Mouse (Mus musculus): Measurements from ENCODE around the gene Camk1d. TPM values are rescaled to one million over a fixed set of nuclear protein-coding genes. Genes with fewer than 3 reads are reported as not detected.

The Camk1d gene
- polyA plus RNA-seq, 1 experiment from 2014 or later = 0.94 TPM

DNA sequence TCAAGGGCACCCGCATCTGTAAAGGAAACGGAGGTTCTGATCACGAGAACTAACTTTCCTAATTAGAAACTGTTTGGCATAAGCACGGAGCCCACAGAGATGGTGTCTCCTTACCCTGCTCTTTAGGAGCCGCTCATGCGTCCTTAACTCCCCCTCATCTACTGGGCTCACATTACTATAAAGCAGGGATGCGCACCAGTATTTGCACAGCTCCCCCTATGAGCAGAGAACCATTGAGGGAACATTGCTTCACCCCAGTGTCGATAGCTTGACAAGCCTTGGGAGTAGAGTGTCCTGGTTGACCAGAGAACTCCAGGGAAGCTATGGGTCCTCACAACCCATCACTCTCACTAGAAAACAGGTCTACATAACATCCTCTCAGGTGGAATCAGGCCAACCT lies 29.6 kb upstream of the Camk1d start:
- H3K4me3 ChIP-seq (ENCODE audit: low read depth, low read length) = no peak overlapping the region
- H3K4me2 ChIP-seq (ENCODE audit: low read depth, low read length) = no peak overlapping the region
- ATAC-seq (replicated peaks; ENCODE audit: insufficient number of reproducible peaks, low FRiP score, low TSS enrichment, low read depth) (no peak), DNase-seq (ENCODE audit: low spot score) (no peak)
- H3K36me3 ChIP-seq (replicated peaks; ENCODE audit: control insufficient read depth, insufficient read depth, low read depth, low read length) = no peaks in the 10 kb centered on the region
- no peaks in the 10 kb centered on the region for H3K4me1 ChIP-seq (ENCODE audit: control insufficient read depth, insufficient read depth, low read length)
- H3K27me3 ChIP-seq (ENCODE audit: control insufficient read depth, insufficient read depth, low read length) = no peaks in the 10 kb centered on the region
- no peak overlapping the region for H3K27ac ChIP-seq (replicated peaks; ENCODE audit: low read depth, low read length)
- H3K9me3 ChIP-seq (replicated peaks; ENCODE audit: control insufficient read depth, low read length) = no peaks in the 10 kb centered on the region
- H3K9ac ChIP-seq (replicated peaks; ENCODE audit: low read length) = no peak overlapping the region
- WGBS = 69% methylated on average over 8 of the region's 8 CpGs

DNA sequence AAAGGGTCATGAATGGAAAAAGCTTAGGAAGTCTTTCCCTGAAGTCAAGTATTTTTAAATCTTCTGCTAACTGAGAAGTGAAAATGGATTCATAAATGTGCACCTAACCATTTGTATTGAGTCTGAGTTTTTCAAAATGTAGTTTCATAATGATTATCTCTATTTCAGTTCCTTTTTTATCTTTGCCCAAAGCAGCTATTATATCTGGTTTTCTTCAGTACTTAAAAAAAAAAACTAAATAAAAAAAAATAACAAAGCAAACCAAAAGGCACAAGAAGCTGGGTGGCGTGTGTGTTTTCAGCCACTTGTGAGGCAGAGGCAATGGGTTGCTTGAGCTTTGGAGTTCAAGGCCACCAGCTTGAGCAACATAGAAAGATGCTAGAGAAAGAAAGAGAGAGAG lies 26.6 kb upstream of the Camk1d start:
- DNase-seq (ENCODE audit: low spot score) (no peak), ATAC-seq (replicated peaks; ENCODE audit: insufficient number of reproducible peaks, low FRiP score, low TSS enrichment, low read depth) (no peak)
- Histone ChIP-seq H3K9me3 (replicated peaks; ENCODE audit: control insufficient read depth, low read length) (no peaks in the 10 kb centered on the region), H3K36me3 (replicated peaks; ENCODE audit: control insufficient read depth, insufficient read depth, low read depth, low read length) (no peaks in the 10 kb centered on the region), H3K27me3 (ENCODE audit: control insufficient read depth, insufficient read depth, low read length) (no peaks in the 10 kb centered on the region), H3K9ac (replicated peaks; ENCODE audit: low read length) (no peak overlapping the region), H3K27ac (replicated peaks; ENCODE audit: low read depth, low read length) (no peak overlapping the region), H3K4me3 (ENCODE audit: low read depth, low read length) (no peak overlapping the region), H3K4me2 (ENCODE audit: low read depth, low read length) (no peak overlapping the region), H3K4me1 (ENCODE audit: control insufficient read depth, insufficient read depth, low read length) (no peaks in the 10 kb centered on the region)
- WGBS = 81% methylated on average over 1 of the region's 1 CpGs

DNA sequence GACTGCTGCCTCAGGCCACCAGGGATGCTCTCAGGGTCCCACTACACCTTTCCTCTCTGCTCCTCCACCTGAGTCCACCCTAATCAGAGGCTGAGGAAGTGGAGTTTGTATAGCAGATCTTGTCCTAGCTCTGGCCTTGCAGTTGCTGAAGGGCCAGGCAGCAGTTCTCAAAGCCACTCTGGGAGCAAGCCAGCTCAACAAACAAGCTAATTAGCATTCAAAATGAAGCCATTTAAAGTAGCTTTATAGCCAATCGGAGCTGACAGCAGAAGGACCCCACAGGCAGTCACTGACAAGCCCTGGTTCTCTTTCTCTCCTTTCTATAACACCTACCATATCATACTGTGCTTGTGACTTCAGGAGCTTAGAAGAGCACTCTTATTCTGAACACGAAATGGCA lies 21.6 kb upstream of the Camk1d start:
- no peak overlapping the region for H3K9ac ChIP-seq (replicated peaks; ENCODE audit: low read length)
- no peaks in the 10 kb centered on the region for H3K27me3 ChIP-seq (ENCODE audit: control insufficient read depth, insufficient read depth, low read length)
- no peaks in the 10 kb centered on the region for H3K9me3 ChIP-seq (replicated peaks; ENCODE audit: control insufficient read depth, low read length)
- DNase-seq (ENCODE audit: low spot score) (no peak), ATAC-seq (replicated peaks; ENCODE audit: insufficient number of reproducible peaks, low FRiP score, low TSS enrichment, low read depth) (no peak)
- H3K4me1 ChIP-seq (ENCODE audit: control insufficient read depth, insufficient read depth, low read length) = no peaks in the 10 kb centered on the region
- WGBS = 35% methylated on average over 2 of the region's 2 CpGs
- H3K27ac ChIP-seq (replicated peaks; ENCODE audit: low read depth, low read length) = no peak overlapping the region
- no peak overlapping the region for H3K4me3 ChIP-seq (ENCODE audit: low read depth, low read length)
- H3K4me2 ChIP-seq (ENCODE audit: low read depth, low read length) = no peak overlapping the region
- no peaks in the 10 kb centered on the region for H3K36me3 ChIP-seq (replicated peaks; ENCODE audit: control insufficient read depth, insufficient read depth, low read depth, low read length)

DNA sequence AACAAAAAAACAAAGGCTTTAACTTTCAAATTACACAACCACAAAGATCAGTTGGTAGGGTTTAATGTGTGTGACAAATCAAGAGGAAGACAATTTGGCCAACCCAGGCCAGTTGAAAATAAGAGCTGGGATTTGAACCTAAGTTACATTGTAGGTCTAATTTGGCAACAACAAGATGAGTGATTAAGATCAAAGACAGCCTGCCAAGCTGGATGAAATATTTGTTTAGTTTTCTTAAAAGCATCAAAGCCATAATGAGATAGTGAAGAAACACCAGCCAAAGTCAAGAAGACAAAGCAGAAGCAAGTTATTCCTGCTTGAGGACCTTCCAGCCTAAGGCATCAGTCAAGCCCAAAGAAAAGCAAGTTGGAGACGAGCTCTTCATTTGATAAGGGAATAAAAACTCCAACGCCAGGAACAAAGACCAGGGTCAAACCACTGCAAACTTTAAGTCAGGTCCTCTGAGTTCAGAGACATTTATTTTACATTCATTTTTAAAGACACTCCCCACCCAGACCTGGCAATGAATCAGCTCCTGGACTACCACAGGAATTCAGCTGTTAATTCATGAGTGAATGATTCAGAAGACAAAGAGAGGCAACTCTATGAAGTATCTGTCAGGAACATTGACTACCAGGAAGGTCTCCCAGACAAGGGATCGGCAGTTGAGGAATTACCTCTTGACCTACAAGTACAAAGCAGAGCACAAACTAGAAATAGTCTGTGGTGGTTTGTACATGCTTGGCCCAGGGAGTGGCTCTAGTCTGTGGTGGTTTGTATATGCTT lies 19.2 kb upstream of the Camk1d start:
- H3K4me3 ChIP-seq (ENCODE audit: low read depth, low read length) = no peak overlapping the region
- no peaks in the 10 kb centered on the region for H3K36me3 ChIP-seq (replicated peaks; ENCODE audit: control insufficient read depth, insufficient read depth, low read depth, low read length)
- no peaks in the 10 kb centered on the region for H3K4me1 ChIP-seq (ENCODE audit: control insufficient read depth, insufficient read depth, low read length)
- ATAC-seq (replicated peaks; ENCODE audit: insufficient number of reproducible peaks, low FRiP score, low TSS enrichment, low read depth) = no peak
- H3K27ac ChIP-seq (replicated peaks; ENCODE audit: low read depth, low read length) = no peak overlapping the region
- no peaks in the 10 kb centered on the region for H3K9me3 ChIP-seq (replicated peaks; ENCODE audit: control insufficient read depth, low read length)
- 79% methylated on average over 3 of the region's 3 CpGs for whole genome bisulfite sequencing
- H3K4me2 ChIP-seq (ENCODE audit: low read depth, low read length) = no peak overlapping the region
- H3K27me3 ChIP-seq (ENCODE audit: control insufficient read depth, insufficient read depth, low read length) = no peaks in the 10 kb centered on the region
- no peak overlapping the region for H3K9ac ChIP-seq (replicated peaks; ENCODE audit: low read length)
- DNase-seq (ENCODE audit: low spot score) = no peak

DNA sequence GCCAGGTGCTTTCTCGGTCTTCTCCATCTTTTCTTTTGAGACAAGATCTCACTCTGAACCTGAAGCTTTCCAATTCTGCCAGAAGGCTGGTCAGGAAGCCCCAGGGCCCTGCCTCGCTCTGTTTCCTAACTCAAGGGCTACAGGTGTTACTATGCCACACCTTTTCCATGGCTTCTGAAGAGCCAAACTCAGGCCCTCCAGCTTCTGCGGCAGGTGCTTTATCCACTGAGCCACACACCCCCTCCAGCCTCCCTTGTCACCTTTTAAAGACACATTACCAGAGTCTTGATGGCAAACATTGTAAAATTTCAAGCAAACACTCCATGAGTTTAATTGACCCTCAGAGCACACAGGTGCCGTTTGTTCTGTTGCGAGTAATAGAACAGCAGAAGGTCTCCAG lies 17.7 kb upstream of the Camk1d start:
- H3K4me1 ChIP-seq (ENCODE audit: control insufficient read depth, insufficient read depth, low read length) = no peaks in the 10 kb centered on the region
- 88% methylated on average over 5 of the region's 5 CpGs for WGBS
- no peak overlapping the region for H3K9ac ChIP-seq (replicated peaks; ENCODE audit: low read length)
- H3K27ac ChIP-seq (replicated peaks; ENCODE audit: low read depth, low read length) = no peak overlapping the region
- H3K36me3 ChIP-seq (replicated peaks; ENCODE audit: control insufficient read depth, insufficient read depth, low read depth, low read length) = no peaks in the 10 kb centered on the region
- no peaks in the 10 kb centered on the region for H3K9me3 ChIP-seq (replicated peaks; ENCODE audit: control insufficient read depth, low read length)
- no peaks in the 10 kb centered on the region for H3K27me3 ChIP-seq (ENCODE audit: control insufficient read depth, insufficient read depth, low read length)
- H3K4me3 ChIP-seq (ENCODE audit: low read depth, low read length) = no peak overlapping the region
- no peak overlapping the region for H3K4me2 ChIP-seq (ENCODE audit: low read depth, low read length)
- DNase-seq (ENCODE audit: low spot score) = no peak
- no peak for ATAC-seq (replicated peaks; ENCODE audit: insufficient number of reproducible peaks, low FRiP score, low TSS enrichment, low read depth)

DNA sequence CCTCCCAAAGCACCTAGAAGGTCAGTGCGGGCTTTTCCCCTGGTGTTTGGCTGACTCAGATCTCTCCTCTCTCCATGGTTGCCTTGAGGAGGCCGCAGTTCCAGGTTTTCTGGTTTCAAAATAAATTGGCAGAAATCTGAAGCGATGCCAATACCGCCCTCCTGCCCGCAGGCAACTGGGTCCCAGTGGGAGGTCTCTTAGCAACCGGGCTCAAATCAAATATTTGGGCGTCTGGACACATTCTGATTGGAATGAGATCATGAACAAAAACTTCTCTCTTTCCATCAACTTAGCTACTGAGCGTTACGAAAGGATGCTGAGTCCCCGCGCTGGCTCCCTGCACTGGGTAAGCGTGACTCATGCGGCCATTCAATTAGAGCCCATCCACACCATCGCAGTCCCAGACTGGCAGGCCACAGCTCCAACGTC lies 16.1 kb upstream of the Camk1d start:
- Histone ChIP-seq H3K9ac (replicated peaks; ENCODE audit: low read length) (no peak overlapping the region), H3K4me1 (ENCODE audit: control insufficient read depth, insufficient read depth, low read length) (no peaks in the 10 kb centered on the region), H3K4me2 (ENCODE audit: low read depth, low read length) (no peak overlapping the region), H3K27me3 (ENCODE audit: control insufficient read depth, insufficient read depth, low read length) (no peaks in the 10 kb centered on the region), H3K27ac (replicated peaks; ENCODE audit: low read depth, low read length) (no peak overlapping the region), H3K4me3 (ENCODE audit: low read depth, low read length) (no peak overlapping the region), H3K9me3 (replicated peaks; ENCODE audit: control insufficient read depth, low read length) (no peaks in the 10 kb centered on the region), H3K36me3 (replicated peaks; ENCODE audit: control insufficient read depth, insufficient read depth, low read depth, low read length) (no peaks in the 10 kb centered on the region)
- ATAC-seq (replicated peaks; ENCODE audit: insufficient number of reproducible peaks, low FRiP score, low TSS enrichment, low read depth) (no peak), DNase-seq (ENCODE audit: low spot score) (peak; percentile 10)
- 57% methylated on average over 15 of the region's 15 CpGs for WGBS

DNA sequence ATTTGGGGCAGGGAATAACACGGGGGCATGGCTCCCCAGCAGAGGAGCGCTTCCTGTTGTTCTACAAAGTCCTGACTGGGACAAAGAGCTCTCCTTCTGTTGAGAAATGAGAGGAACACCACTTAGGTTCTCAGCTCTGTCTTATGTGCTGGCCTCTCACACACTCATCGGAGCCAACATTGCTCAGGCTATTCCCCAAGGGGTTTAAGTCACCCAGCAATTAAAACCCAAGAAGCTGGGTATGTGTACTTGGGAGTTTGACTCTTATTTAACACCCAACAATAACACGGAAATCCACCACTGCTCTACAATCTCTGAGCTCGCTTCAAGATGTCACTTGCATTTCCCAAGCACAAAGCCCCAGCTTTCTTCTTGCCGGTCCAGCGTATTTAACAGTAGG lies 15.6 kb upstream of the Camk1d start:
- no peaks in the 10 kb centered on the region for H3K9me3 ChIP-seq (replicated peaks; ENCODE audit: control insufficient read depth, low read length)
- no peaks in the 10 kb centered on the region for H3K27me3 ChIP-seq (ENCODE audit: control insufficient read depth, insufficient read depth, low read length)
- no peaks in the 10 kb centered on the region for H3K36me3 ChIP-seq (replicated peaks; ENCODE audit: control insufficient read depth, insufficient read depth, low read depth, low read length)
- H3K4me2 ChIP-seq (ENCODE audit: low read depth, low read length) = no peak overlapping the region
- ATAC-seq (replicated peaks; ENCODE audit: insufficient number of reproducible peaks, low FRiP score, low TSS enrichment, low read depth) (no peak), DNase-seq (ENCODE audit: low spot score) (no peak)
- WGBS = 69% methylated on average over 7 of the region's 7 CpGs
- H3K9ac ChIP-seq (replicated peaks; ENCODE audit: low read length) = no peak overlapping the region
- H3K27ac ChIP-seq (replicated peaks; ENCODE audit: low read depth, low read length) = no peak overlapping the region
- no peak overlapping the region for H3K4me3 ChIP-seq (ENCODE audit: low read depth, low read length)
- H3K4me1 ChIP-seq (ENCODE audit: control insufficient read depth, insufficient read depth, low read length) = no peaks in the 10 kb centered on the region

DNA sequence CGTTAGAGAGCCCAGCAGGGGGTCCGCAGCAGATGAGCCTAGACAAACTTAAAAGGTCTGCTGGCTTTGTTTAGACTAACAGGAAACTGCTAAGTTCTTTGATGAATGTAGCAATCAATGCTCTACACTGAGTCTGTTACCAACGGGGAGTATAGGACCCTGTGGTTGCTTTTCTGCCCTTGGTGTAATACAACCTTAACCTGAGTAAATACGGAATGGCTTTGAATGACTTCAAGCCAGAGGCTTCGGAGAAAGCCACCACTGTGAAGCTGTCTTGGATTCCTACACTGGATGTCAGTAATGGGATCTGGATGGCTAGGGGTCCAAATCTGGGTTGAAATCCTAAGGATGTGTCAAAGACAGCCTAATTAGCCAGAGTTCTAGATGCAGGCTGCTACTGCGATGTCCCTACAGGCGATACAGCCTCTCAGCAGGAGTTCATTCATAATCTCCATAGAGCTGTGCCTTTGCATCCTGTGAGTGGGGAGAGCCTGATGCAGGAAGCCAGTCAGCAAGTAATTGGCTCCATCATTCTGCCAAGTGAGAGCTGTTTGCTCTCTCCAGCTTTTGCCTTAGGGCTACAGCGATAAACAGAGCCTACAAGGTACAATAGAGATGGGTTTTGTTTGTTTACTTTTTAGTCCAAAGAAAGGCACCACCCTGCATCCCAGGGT lies 10.8 kb upstream of the Camk1d start:
- Histone ChIP-seq H3K4me3 (ENCODE audit: low read depth, low read length) (no peak overlapping the region), H3K4me2 (ENCODE audit: low read depth, low read length) (no peak overlapping the region), H3K27ac (replicated peaks; ENCODE audit: low read depth, low read length) (no peak overlapping the region), H3K36me3 (replicated peaks; ENCODE audit: control insufficient read depth, insufficient read depth, low read depth, low read length) (no peaks in the 10 kb centered on the region), H3K9me3 (replicated peaks; ENCODE audit: control insufficient read depth, low read length) (no peaks in the 10 kb centered on the region), H3K27me3 (ENCODE audit: control insufficient read depth, insufficient read depth, low read length) (no peaks in the 10 kb centered on the region), H3K4me1 (ENCODE audit: control insufficient read depth, insufficient read depth, low read length) (no peaks in the 10 kb centered on the region), H3K9ac (replicated peaks; ENCODE audit: low read length) (no peak overlapping the region)
- WGBS = 11% methylated on average over 8 of the region's 8 CpGs
- ATAC-seq (replicated peaks; ENCODE audit: insufficient number of reproducible peaks, low FRiP score, low TSS enrichment, low read depth) (0 out of 2 replicates have a peak, but pooled peaks have one; percentile 48), DNase-seq (ENCODE audit: low spot score) (peak; percentile 30)
